Mouse (Mus musculus) layer of hippocampus, postnatal 14 days (tissue): ENCODE measurements at regions not wholly inside any gene's neighbourhood (a gene's known extent, or its start where the extent isn't known, plus 50 kb on each side); places are given as distances from the start of the nearest gene placed in this dataset.
A peak's percentile ranks its signal among the peaks of the same experiment; 100 is the strongest.

Source experiments
- DNase-seq, 2 experiments: peaks; one replicate each; pipeline ENCODE4 v3.0.0; 2021 to 2022; ENCODE audit warnings: low spot score in 2 of 2, mixed read lengths in 1 of 2
- microRNA-seq, 2 experiments: library from miRNA; unstranded; fragments of <30 nt; microRNA quantifications; one replicate each; pipeline ENCODE4 v1.2.0; 2021

DNA sequence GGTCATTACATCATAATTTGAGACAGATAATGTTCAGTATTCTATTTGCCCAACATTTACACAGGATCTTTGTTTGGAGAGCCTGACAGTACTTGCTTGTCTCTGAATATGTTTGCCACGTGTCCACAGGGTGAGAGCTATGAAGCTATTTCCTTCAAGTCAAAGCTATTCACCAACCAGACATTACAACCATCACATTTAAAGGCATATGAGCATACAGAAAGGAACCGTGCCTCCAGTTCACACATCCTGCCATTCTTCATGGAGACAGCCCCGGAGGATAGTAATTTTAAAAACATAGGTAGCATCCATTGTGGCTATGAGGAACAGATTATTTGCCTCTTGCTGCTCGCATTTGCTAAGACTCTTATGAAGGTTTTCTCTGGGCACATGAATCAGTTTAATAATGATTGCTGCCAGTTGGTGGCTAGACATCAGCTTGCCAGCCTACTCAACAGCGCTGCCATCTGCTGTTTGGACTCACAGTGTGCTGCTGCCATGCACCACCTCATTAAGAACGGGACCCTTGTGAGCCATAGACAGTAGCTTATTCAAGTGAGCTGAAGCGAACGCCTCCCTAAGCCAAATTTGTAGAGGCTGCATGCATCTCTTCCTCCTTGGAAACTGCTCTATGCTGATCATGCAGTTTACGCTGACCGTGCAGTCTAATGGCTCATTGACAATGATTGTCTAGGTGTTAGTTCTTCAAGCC lies 126.5 kb upstream of the Ccdc54 start:
- peak; percentile 68 to 87 for DNase-seq

DNA sequence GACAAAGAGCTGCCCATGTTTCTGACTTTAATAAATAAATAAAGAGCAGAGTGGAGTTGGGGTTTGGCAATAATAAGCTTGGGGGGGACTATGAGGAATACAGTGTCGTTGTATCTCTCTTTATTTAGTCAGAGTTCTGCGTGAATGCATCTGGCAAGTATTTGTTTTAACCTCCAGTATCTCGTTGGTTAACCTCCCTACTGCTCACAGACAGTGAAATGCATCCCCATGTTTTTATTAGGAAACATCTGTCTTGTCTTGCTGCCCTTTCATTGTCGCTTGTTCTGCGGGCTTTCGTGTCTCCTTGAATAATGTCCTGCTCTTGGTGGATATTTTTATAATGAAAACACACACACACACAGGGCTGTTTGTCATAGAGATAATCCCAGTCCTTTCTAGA lies 118.8 kb upstream of the Ccdc54 start:
- no peak for DNase-seq

DNA sequence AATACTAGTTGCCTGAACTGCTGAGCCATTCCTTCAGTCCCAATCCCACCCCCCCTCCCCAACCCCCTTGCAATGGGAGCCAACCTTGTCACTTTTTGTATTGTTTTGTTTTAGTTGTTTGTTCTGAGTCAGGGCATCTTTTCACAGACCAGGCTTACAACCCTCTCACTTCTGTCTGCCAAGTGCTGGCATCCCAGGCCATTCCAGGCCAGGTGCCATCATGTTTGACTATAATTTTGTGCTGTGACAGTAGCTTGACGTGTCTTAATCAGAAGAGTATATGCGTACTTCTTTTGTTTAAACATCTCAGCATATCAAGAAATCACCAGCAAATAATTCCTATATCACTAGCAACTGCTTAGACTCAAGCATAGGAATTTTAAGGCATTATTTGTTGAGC lies 117.0 kb upstream of the Ccdc54 start:
- DNase-seq: no peak

- no peak for DNase-seq
Measured at GRCm38 (mm10) chr16:50705921-50706320, 115.0 kb upstream of the Ccdc54 start.

DNA sequence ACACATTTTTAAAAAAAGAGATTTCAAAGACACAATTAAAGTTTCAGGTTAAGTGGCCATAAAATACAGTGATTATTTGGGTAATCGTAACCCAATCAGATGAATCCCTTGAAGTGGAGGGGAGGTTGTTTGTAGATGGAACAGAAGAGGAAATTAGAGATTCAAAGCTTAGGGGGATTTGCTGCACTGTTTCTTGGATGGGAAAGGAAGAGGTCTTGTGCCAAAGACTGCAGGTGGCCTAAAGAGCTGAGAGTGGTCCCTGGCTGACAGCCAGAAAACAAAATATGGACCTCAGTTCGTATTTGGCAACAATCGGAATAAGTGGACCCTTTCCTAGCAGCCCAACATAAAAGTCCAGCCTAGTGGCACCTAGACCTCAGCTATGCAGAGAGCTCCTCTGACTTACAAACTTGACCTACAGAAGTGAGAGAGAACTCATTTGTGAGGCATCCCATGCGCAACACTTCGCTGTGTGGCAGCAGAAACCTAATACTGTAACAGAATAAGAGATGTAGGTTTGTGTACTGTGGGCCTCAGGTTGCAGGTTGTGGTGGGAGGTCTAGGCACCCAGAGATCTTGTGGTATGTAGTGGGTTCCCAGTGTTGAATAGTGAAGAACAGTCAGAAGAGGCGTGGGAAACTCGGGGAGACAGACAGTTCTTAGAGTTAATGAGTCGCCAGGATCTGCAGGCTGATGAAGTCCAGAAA lies 110.0 kb upstream of the Ccdc54 start:
- no peak for DNase-seq

- no peak for DNase-seq
Measured at GRCm38 (mm10) chr16:50700123-50700522, 109.2 kb upstream of the Ccdc54 start.

GRCm38 (mm10) chr16:50697722-50698121 lies 106.8 kb upstream of the Ccdc54 start:
- no peak for DNase-seq

- DNase-seq: no peak
Measured at GRCm38 (mm10) chr16:50696052-50696451, 105.1 kb upstream of the Ccdc54 start.

DNA sequence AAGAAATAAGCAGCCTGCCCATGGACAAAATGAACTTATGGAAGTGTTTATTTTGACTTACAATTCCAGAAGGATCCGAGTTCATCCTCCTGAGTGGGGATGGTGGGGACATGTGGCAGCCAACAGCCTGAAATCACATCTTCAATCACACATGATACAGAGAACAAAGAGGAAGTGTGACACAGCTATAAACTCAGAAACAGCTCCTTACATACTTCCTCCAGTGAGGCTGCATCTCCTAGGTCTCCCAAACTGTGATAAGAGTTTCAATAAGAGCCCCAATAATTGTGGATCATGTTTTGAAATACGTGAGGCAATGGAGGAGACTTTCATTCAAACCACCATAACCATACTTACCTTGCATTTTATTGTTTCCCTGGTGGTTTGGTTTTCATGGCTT lies 103.1 kb upstream of the Ccdc54 start:
- no peak for DNase-seq

- no peak for DNase-seq
Measured at GRCm38 (mm10) chr16:50690818-50691217, 99.9 kb upstream of the Ccdc54 start.

- no peak for DNase-seq
Measured at GRCm38 (mm10) chr16:50689525-50689924, 98.6 kb upstream of the Ccdc54 start.

GRCm38 (mm10) chr16:50688818-50689506 lies 98.0 kb upstream of the Ccdc54 start:
- peak; percentile 2 to 28 for DNase-seq

DNA sequence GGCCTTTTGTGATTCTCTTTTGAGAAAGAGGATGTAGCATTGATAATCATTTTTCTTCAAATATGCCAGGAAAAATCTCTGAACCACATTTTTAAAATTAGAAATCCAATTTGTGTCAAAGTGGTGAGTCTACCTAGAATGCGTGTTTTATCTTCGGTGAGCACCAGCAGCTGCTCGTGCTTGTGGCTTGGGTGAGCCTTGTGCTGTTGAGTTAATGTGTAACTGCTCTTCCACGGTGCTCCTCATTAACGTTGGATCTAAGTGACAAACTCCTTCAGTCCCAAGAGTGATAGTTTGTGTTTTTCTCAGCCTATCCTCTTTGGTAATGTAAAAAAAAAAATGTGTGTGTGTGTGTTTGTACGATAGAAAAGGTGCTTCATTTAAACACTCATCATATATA lies 88.7 kb upstream of the Ccdc54 start:
- DNase-seq: no peak

DNA sequence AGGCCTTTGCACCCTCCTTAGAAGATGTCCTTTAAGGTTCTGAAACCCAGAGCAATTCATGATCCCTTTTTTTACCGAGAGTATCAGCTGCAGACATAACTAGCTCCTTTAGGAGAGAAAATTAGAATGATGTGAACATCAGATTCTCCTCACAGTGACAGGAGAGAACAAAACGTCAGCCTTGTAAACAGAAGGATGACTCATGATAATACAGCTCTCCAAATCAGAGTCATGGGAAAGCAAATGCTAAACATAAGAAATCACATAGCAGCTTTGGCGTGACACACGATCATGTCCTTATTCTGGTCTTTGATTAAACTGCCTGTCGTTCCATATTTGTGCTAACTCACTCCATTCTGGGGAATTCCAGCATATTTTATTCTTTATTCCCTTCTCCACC lies 82.4 kb upstream of the Ccdc54 start:
- DNase-seq: peak in 1 of 2 experiments; percentile 33

DNA sequence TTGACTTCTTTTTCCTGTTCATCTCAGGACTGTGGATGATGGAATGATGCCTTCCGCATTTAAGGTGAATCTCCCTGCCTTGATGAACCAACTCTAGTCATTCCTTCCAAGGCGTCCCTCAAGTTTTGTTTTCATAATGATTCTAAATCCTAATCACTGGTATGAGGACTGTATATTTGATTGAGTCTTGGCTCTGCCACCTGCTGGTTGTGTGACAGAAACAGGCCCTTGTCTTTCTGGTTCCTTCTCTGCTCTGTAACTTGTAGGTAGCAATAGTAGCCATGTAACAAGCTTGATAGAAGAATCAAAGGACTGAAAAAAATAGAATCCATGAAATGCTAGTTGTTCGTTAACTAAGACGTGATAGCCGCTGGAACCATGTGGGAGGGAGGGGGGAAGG lies 81.8 kb upstream of the Ccdc54 start:
- DNase-seq: peak in 1 of 2 experiments; percentile 10

GRCm38 (mm10) chr16:50671170-50671569 lies 80.2 kb upstream of the Ccdc54 start:
- no peak for DNase-seq

- no peak for DNase-seq
Measured at GRCm38 (mm10) chr16:50664240-50664639, 73.3 kb upstream of the Ccdc54 start.

Small RNAs in the stretch of these regions (microRNA-seq; reads per million reads assigned to microRNA genes)
- 0 reads per million in 2 experiments for gene Mir6363
